Mouse (Mus musculus): ENCODE data around the gene Pak1ip1. TPM values are rescaled to one million over a fixed set of nuclear protein-coding genes. Genes with fewer than 3 reads are reported as not detected.

Pak1ip1 gene
- polyA plus RNA-seq, 1 experiment from 2014 or later: 87.7 TPM

- no peak overlapping the region for H3K9ac ChIP-seq (ENCODE audit: low read depth, low read length)
- ATAC-seq: no peak
- H3K27me3 ChIP-seq (replicated peaks; ENCODE audit: control insufficient read depth, insufficient read depth, low read length): no peaks in the 10 kb centered on the region
- no peaks in the 10 kb centered on the region for H3K4me1 ChIP-seq (ENCODE audit: control insufficient read depth, insufficient read depth, low read length)
- no peak overlapping the region for H3K4me3 ChIP-seq (ENCODE audit: low read length)
- H3K4me2 ChIP-seq (ENCODE audit: low read depth, low read length): no peak overlapping the region
- H3K36me3 ChIP-seq (ENCODE audit: control insufficient read depth, insufficient read depth, low read length): no peaks in the 10 kb centered on the region
- no peak overlapping the region for H3K27ac ChIP-seq (ENCODE audit: low read length)
- WGBS: 81% methylated on average over 6 of the region's 6 CpGs
- H3K9me3 ChIP-seq (ENCODE audit: control insufficient read depth, low read length): no peaks in the 10 kb centered on the region
These were observed 46.5 kb downstream of the Pak1ip1 start for GRCm38 (mm10) chr13:41047280-41047679.

- Histone ChIP-seq H3K4me2 (ENCODE audit: low read depth, low read length) (no peak overlapping the region), H3K9me3 (ENCODE audit: control insufficient read depth, low read length) (no peaks in the 10 kb centered on the region), H3K9ac (ENCODE audit: low read depth, low read length) (no peak overlapping the region), H3K4me3 (ENCODE audit: low read length) (no peak overlapping the region), H3K4me1 (ENCODE audit: control insufficient read depth, insufficient read depth, low read length) (no peaks in the 10 kb centered on the region), H3K27me3 (replicated peaks; ENCODE audit: control insufficient read depth, insufficient read depth, low read length) (no peaks in the 10 kb centered on the region), H3K36me3 (ENCODE audit: control insufficient read depth, insufficient read depth, low read length) (no peaks in the 10 kb centered on the region), H3K27ac (ENCODE audit: low read length) (no peak overlapping the region)
- no peak for ATAC-seq
- WGBS: 72% methylated on average over 5 of the region's 5 CpGs
These were observed 51.1 kb downstream of the Pak1ip1 start for GRCm38 (mm10) chr13:41051965-41052364.

Other genes starting within 250 kb of the Pak1ip1 start
- gene Gcnt2, start 141.3 kb upstream of the Pak1ip1 start, polyA plus RNA-seq (2015; fragmentation: Nextera tagmentation; extraction: Ambion mirVana): 14.5 and 17.3 TPM in 2 replicates
- 347 and 351 TPM in 2 replicates for gene Tmem14c, start 15.3 kb downstream of the Pak1ip1 start, polyA plus RNA-seq (2015; fragmentation: Nextera tagmentation; extraction: Ambion mirVana)
- gene Mak, start 78.7 kb downstream of the Pak1ip1 start, polyA plus RNA-seq (2015; fragmentation: Nextera tagmentation; extraction: Ambion mirVana): 0.11 and 0.40 TPM in 2 replicates
- not detected in 2 replicates for gene Gcm2, start 110.0 kb downstream of the Pak1ip1 start, polyA plus RNA-seq (2015; fragmentation: Nextera tagmentation; extraction: Ambion mirVana)
- 0.16 and 0.18 TPM in 2 replicates for gene Sycp2l, start 113.3 kb downstream of the Pak1ip1 start, polyA plus RNA-seq (2015; fragmentation: Nextera tagmentation; extraction: Ambion mirVana)
- gene Elovl2, start 219.4 kb downstream of the Pak1ip1 start, polyA plus RNA-seq (2015; fragmentation: Nextera tagmentation; extraction: Ambion mirVana): 5.7 and 6.3 TPM in 2 replicates
- gene Smim13, start 248.8 kb downstream of the Pak1ip1 start, polyA plus RNA-seq (2015; fragmentation: Nextera tagmentation; extraction: Ambion mirVana): 8.5 and 8.7 TPM in 2 replicates